Mouse (Mus musculus) G1E (cell line): ENCODE data around the gene Bst2. TPM values are rescaled to one million over a fixed set of nuclear protein-coding genes. Genes with fewer than 3 reads are reported as not detected.

ENCODE experiments used
- ATAC-seq: 2 replicates; pipeline ENCODE4 v1.8.0; 2016; ENCODE audit warnings: mild to moderate bottlenecking; ENCODE audit not compliant: insufficient number of reproducible peaks, poor library complexity, low FRiP score, severe bottlenecking; ENCODE audit errors: extremely low read depth
- DNase-seq: peaks from one replicate; pipeline ENCODE4 v3.0.0; 2012; ENCODE audit warnings: low spot score
- H3K27me3 ChIP-seq: 2 replicates; pipeline ENCODE4 v1.6.1; 2012; ENCODE audit warnings: mild to moderate bottlenecking, low read length, inconsistent platforms; ENCODE audit not compliant: insufficient read depth
- H3K36me3 ChIP-seq: replicated peaks from 2 replicates; pipeline ENCODE3; 2012; ENCODE audit warnings: mild to moderate bottlenecking, inconsistent platforms
- H3K4me1 ChIP-seq: 2 replicates; pipeline ENCODE4 v1.6.1; 2012; ENCODE audit warnings: low read depth, low read length, inconsistent platforms, mixed read lengths; ENCODE audit not compliant: insufficient read depth
- H3K4me3 ChIP-seq: 2 replicates; pipeline ENCODE4 v1.5.1; 2012; ENCODE audit warnings: low read depth, mild to moderate bottlenecking, inconsistent platforms, low read length, moderate library complexity, mixed read lengths
- H3K9me3 ChIP-seq: replicated peaks from 2 replicates; pipeline ENCODE4 v1.6.1; 2012; ENCODE audit warnings: inconsistent platforms
- CTCF ChIP-seq: IDR thresholded peaks from 2 replicates; pipeline ENCODE4 v1.5.1; 2012; ENCODE audit warnings: low read depth, low read length, inconsistent platforms, mixed read lengths
- GATA1 ChIP-seq: IDR thresholded peaks from 2 replicates; pipeline ENCODE4 v1.6.1; 2012; ENCODE audit warnings: borderline replicate concordance, low read length, inconsistent platforms, mixed read lengths
- GATA2 ChIP-seq: IDR thresholded peaks from 2 replicates; pipeline ENCODE4 v1.6.1; 2012; ENCODE audit warnings: low read depth, low read length, inconsistent platforms, borderline replicate concordance
- POLR2AphosphoS5 ChIP-seq: IDR thresholded peaks from 2 replicates; pipeline ENCODE4 v1.6.1; 2012; ENCODE audit warnings: low read depth, low read length, inconsistent platforms; ENCODE audit not compliant: insufficient replicate concordance
- TAL1 ChIP-seq: conservative IDR thresholded peaks from 2 replicates; pipeline ENCODE4 v1.6.1; 2012; ENCODE audit warnings: low read depth, low read length, inconsistent platforms, mixed read lengths
- polyA plus RNA-seq: library from polyadenylated mRNA; stranded (reverse); fragments of >175 nt; gene quantifications from 2 replicates; pipeline ENCODE4 v1.2.3, GENCODE M21; 2012
- total RNA-seq, 2 experiments: library from RNA; stranded (forward) in 1 of 2; stranded (reverse) in 1 of 2; fragments of 200-1000 nt in 1 of 2; fragments of >200 nt in 1 of 2; fragmentation: Nextera tagmentation in 1 of 2; gene quantifications; 2 replicates each; pipeline ENCODE4 v1.2.3; 2014 to 2017

Bst2 gene
- total and polyA plus RNA-seq, 3 experiments, result 7.6 to 44.0 (median 8.0) TPM

GRCm38 (mm10) chr8:71575020-71575419 is 37.8 kb upstream of the Bst2 start:
- no peaks in the 10 kb centered on the region for H3K9me3 ChIP-seq
- DNase-seq, result no peak
- no peak for ATAC-seq

GRCm38 (mm10) chr8:71574426-71574825 is 37.2 kb upstream of the Bst2 start:
- no peak for TF ChIP-seq POLR2AphosphoS5
- TF ChIP-seq TAL1, result no peak
- no peak for TF ChIP-seq CTCF
- TF ChIP-seq GATA1, result no peak
- no peak for TF ChIP-seq GATA2
- ATAC-seq (no peak), DNase-seq (no peak)
- Histone ChIP-seq H3K36me3 (no peaks in the 10 kb centered on the region), H3K4me3 (peak overlapping the region; percentile 4; the same call in 1 of the 2 replicates), H3K9me3 (no peaks in the 10 kb centered on the region), H3K27me3 (peaks cover 57% of the 10 kb centered on the region), H3K4me1 (peaks cover 12% of the 10 kb centered on the region; the same call in 1 of the 2 replicates)

More at GRCm38 (mm10) chr8:71575020-71575419, 37.8 kb upstream of the Bst2 start:
- Histone ChIP-seq H3K4me3 (no peak overlapping the region), H3K36me3 (no peaks in the 10 kb centered on the region), H3K4me1 (peaks cover 6% of the 10 kb centered on the region; the same call in 1 of the 2 replicates), H3K27me3 (peaks cover 56% of the 10 kb centered on the region)
- no peak for TF ChIP-seq GATA1
- no peak for TF ChIP-seq TAL1

GRCm38 (mm10) chr8:71572847-71573633 is 35.8 kb upstream of the Bst2 start:
- H3K27me3 ChIP-seq, result peaks cover 58% of the 10 kb centered on the region
- H3K4me1 ChIP-seq, result peaks cover 14% of the 10 kb centered on the region; the same call in 1 of the 2 replicates
- no peak overlapping the region for H3K4me3 ChIP-seq
- no peaks in the 10 kb centered on the region for H3K36me3 ChIP-seq
- no peaks in the 10 kb centered on the region for H3K9me3 ChIP-seq
- no peak for DNase-seq
- TF ChIP-seq TAL1, result no peak
- TF ChIP-seq GATA2, result no peak
- no peak for TF ChIP-seq POLR2AphosphoS5
- TF ChIP-seq CTCF, result no peak
- no peak for TF ChIP-seq GATA1
- ATAC-seq, result no peak

- TF ChIP-seq POLR2AphosphoS5 (no peak), GATA2 (no peak), GATA1 (no peak), TAL1 (no peak)
- Histone ChIP-seq H3K36me3 (no peaks in the 10 kb centered on the region), H3K27me3 (peaks cover 63% of the 10 kb centered on the region), H3K4me1 (peaks cover 14% of the 10 kb centered on the region; the same call in 1 of the 2 replicates), H3K4me3 (no peak overlapping the region), H3K9me3 (no peaks in the 10 kb centered on the region)
- ATAC-seq (no peak), DNase-seq (no peak)
These were observed 34.8 kb upstream of the Bst2 start for GRCm38 (mm10) chr8:71572077-71572476.

- no peak for DNase-seq
- no peak for ATAC-seq
- no peaks in the 10 kb centered on the region for H3K36me3 ChIP-seq
- peaks cover 14% of the 10 kb centered on the region; the same call in 1 of the 2 replicates for H3K4me1 ChIP-seq
- H3K4me3 ChIP-seq, result peak overlapping the region; percentile 51; the same call in 1 of the 2 replicates
- peaks cover 70% of the 10 kb centered on the region for H3K27me3 ChIP-seq
- TF ChIP-seq CTCF, result no peak
- TF ChIP-seq TAL1, result no peak
- no peak for TF ChIP-seq POLR2AphosphoS5
- no peak for TF ChIP-seq GATA2
- no peak for TF ChIP-seq GATA1
- no peaks in the 10 kb centered on the region for H3K9me3 ChIP-seq
These were observed 33.2 kb upstream of the Bst2 start for GRCm38 (mm10) chr8:71570291-71570954.
